Mouse (Mus musculus) erythroblast, embryonic 14.5 days (primary cell): Measurements from ENCODE around the gene Otud7b.

Experiments used
- GATA1 ChIP-seq: IDR thresholded peaks from 2 replicates; pipeline ENCODE4 v1.6.1; 2012; ENCODE audit warnings: low read length, inconsistent platforms, mixed read lengths
- TAL1 ChIP-seq: IDR thresholded peaks from 3 replicates; pipeline ENCODE4 v1.6.1; 2012; ENCODE audit warnings: low read length, inconsistent platforms, mixed read lengths

- TF ChIP-seq GATA1: no peak
- TF ChIP-seq TAL1: no peak
Observed at GRCm38 (mm10) chr3:96175251-96175650, 70.9 kb downstream of the Otud7b start.
